Mouse (Mus musculus) embryo, embryonic 9.5 days (tissue): ENCODE data around the gene Rab11fip4.

Source experiments
- DNase-seq: peaks from one replicate; pipeline ENCODE4 v3.0.0-alpha.2; 2017; ENCODE audit errors: extremely low spot score

Rab11fip4 gene

DNA sequence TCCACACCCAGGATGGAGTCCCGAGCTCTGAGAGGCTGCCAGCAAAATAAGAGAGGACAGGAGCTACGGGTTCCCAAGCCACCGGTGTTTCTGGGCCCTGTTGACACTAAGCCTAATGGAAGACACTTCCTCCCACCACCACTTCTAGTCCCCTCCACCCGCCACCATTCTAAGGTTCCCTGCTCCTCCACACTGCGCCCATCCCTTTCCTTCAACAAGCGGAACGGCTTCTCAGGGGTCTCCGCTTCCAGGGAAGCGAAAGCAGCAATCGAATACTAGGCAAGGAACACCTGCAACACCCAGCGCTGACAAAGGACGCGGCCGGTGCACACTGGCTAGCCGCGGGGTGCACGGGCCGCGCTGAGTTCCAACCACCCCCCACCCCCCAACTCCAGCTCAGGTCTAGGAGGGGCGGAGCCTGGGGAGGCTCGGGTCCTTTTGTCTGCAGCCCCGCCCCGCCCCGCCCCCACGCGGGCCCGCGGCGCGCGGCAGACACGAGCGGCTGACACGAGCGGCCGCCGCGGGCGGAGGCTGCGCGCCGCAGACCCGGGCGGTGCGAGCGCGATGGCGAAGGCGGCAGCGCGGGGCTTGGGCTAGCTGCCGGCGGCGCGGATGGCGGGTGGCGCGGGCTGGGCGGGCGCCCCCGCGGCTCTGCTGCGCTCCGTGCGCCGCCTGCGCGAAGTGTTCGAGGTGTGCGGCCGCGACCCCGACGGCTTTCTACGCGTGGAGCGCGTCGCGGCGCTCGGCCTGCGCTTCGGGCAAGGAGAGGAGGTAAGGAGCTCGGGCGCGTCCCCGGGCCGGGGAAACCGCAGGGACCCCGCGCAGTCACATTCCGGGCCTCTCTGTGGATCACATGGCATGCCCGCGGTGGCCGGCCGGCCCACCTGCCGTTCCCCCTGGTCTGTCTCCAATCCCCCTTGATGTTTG is at the start of gene Rab11fip4:
Gene Rab11fip4, plus strand, starts transcription at position 549 of the 927 bp plus-strand sequence.
- DNase-seq, result peak; percentile 52

GRCm38 (mm10) chr11:79552622-79553021 is 38.4 kb upstream of the Rab11fip4 start:
- DNase-seq, result no peak

DNA sequence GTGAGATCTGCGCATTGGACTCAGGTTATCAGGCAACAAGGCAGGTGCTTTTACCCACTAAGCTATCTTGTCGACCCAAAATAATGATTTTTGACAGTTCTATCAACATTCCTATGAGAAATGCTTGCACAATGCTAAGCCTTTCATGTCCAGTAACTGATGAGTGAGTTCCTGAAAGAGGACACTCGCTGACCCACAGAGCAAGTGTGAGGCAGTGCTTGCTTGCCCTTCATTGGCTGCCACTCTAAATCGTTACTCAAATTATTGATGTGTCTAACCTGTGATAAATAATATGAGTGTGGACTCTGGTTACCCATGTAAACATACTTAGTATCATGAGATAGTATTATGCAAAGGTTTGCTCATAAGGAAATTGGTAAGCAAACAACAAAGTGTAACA is 30.5 kb upstream of the Rab11fip4 start:
- no peak for DNase-seq

DNA sequence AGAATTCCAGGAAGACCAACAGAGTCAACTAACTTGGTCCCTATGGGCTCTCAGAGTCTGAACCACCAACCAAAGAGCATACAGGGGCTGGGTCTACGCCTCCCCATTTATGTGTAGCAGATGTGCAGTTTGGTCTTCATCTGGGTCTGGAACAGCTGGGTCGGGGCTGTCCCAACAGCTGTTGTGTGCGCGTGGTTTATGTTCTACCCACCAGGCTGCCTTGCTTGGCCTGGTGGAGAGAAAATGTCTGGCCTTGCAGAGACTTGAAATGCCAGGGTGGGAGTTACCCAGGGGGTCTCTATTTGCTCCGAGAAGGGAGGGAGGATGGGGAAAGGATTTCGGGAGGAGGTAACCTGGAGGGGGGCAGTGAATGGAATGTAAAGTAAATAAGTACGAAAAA is 27.5 kb upstream of the Rab11fip4 start:
- DNase-seq, result no peak

GRCm38 (mm10) chr11:79566947-79567346 is 24.1 kb upstream of the Rab11fip4 start:
- DNase-seq, result no peak

DNA sequence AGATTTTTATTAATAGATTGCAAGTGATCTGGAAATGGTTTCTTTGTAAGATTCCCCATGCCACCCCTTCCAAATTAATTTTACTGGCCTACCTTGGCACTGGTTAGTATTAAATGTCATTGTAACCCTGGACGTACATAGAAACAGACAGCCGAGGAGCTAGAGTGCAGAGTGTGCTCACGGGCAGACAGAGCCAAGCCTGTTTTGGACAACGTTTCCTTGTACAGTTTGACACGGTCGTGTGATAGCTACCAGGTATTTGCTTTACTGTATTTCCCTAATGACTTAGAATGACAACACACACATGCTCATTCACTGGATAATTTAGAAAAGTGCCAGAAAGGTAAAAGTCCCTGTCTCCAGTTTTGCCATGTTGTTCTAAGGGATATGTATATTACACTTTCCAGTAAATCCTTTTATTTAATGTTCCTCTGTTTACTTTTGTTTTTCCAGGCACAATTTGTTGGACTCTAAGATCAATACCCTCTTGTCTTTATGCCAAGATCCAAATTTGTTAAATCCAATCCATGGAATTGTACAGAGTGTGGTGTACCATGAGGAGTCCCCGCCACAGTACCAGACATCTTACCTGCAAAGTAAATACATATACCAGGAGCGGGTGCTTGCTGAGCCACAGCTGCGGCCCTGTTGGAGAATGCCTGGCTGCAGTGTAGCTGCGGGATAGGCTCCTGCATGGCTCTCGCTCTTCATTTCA is 22.7 kb upstream of the Rab11fip4 start:
- no peak for DNase-seq

GRCm38 (mm10) chr11:79570319-79570718 is 20.7 kb upstream of the Rab11fip4 start:
- no peak for DNase-seq

DNA sequence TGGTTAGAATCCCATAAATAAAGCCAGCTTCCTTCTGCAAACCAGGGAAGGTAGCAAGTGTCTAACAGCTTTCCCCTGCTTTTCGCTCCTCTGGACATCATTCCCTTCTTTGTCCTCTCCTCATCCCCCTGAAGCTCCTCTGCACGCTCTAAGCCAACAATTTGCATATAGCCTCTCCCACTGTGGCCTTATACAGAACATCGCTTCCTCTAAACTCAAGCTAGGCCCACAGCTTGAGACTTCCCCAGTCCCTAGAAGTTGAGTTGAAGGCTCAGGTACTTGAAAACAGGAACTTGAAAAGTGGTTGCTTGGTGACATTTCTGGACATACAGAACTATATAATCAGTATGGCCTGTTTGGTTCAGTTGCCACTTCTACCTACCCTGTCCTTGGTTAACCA is 17.2 kb upstream of the Rab11fip4 start:
- no peak for DNase-seq

DNA sequence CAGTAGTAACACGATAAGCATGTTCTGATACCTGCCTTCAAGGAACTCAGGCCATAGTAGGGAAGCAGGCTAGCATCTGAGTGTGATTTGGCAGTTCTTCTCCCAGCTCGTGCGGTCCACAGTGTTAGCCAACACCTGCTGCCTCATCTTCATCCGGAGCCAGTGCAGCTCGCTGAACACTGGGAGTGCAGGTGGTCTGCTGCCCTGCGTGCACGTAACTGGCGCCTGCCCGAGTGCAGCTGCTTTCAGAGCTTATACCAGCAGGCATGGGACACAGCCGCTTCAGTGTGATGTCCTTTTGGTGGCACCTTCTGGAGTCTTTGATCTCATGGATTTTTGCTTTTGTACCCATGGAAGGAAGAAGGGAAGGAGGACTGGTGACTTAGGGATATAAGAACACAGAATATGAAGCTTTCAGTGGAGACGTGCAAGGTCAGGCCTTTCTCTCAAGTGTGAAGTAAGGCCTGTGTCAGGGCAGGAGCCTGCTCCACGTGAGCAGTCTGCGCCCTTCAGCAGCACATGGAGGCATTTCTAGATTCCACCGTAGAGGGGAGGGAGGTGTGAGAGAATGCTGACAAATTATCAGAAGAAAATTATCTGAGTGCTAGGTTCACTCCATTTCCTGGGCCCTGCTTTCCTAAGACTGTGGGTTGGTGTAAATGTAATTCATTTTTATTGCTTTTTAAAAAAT is 15.5 kb upstream of the Rab11fip4 start:
- no peak for DNase-seq

- DNase-seq, result peak; percentile 60
Measured at GRCm38 (mm10) chr11:79577741-79578140, 13.3 kb upstream of the Rab11fip4 start.

DNA sequence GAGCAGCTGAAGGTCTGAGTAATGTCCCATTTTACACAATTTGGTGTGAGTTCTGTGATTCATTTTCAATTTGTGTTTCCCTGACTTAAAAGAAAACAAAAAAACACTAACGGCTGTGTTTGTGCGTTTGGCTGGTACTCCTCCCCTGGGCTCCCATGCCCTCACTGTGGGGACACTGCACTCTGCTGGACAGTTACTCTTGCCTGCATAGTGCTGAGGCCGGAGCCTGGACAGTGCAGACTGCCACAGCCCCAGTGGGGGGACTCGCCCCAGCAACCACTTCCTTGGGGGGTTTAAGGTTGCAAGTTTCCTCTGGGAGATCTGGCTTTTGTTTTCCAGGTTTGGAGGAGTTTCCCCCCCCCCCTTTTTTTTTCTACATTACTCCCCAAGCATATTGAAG is 10.4 kb upstream of the Rab11fip4 start:
- DNase-seq, result no peak

- DNase-seq, result no peak
Measured at GRCm38 (mm10) chr11:79581257-79581656, 9.8 kb upstream of the Rab11fip4 start.

DNA sequence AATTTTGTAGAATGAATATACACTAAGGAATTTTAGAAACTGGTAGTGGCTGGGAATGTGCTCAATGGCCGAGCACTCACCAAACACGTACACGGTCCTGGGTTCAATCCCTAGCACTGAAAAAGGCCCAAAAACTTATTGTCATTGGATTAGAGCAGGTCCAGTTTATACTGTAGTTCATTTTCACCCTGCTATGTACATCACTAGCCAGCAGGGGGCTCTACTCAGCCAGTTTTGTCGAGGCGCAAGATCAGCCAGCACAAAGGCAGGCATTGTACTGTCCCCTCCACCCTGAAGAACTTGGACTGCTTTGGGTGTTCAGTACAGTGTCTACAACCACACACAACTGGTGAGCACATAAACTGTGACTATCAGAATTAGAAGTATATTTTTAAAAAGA is 6.8 kb upstream of the Rab11fip4 start:
- DNase-seq, result peak; percentile 70

DNA sequence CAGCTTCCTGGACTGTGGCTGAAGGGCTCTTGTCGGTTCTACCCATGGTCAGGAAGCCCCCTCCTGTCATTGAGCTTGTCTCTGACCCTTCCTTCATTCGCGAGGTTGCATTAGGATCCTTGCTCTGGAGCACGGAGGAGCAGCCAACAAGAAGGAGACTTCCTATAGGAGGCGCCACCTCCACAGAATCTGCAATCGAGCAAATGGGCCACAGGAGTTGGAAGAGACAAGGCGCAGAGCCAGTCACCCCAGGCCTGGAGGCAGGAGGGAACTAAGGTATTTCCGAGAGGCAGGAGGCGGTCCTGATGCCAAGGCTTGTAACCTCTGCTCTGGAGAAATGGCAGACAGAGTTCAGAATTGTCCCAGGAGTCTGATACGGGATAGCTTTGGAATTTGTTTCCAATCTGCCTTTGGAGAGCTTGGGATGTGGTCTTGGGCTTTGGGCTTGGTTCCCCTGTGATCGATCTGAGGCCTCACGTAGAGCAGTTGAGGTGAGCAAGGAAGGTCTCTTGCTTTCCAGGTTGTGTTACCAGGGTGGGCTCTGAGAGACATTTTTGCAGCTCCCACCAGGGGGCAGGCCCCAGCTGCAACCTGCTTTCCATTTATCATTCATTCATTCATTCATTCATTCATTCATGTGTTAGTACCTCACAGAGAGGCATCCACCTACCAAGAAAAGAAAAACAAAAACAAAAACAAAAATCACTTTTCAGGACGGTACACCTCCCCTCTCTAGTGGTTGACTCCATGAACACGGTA is 1.5 kb upstream of the Rab11fip4 start:
- peak; percentile 48 for DNase-seq

GRCm38 (mm10) chr11:79591591-79591975 is 571 bp downstream of the Rab11fip4 start:
- DNase-seq, result no peak

- peak; percentile 59 for DNase-seq
Measured at GRCm38 (mm10) chr11:79593495-79593894, 2.5 kb downstream of the Rab11fip4 start.

DNA sequence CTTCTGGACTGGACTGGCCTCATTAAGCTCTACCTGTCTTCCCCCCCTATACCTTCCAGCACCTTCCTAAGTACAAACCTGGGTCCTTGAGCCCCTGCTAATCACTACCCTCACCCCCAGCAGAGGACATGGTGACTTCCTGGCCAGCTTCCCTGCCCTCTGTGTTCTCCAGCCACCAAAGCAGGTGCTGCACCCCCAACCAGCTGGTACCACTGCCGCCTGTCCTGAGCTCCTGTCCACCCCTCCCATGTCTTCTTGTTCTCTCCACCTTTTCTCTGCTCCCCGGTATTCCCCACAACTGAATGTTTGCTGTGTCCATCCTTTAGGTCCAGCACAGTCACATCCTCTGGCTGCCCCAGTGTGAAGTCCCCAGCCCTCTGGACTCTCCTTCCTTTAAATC is 19.4 kb downstream of the Rab11fip4 start:
- DNase-seq, result no peak

DNA sequence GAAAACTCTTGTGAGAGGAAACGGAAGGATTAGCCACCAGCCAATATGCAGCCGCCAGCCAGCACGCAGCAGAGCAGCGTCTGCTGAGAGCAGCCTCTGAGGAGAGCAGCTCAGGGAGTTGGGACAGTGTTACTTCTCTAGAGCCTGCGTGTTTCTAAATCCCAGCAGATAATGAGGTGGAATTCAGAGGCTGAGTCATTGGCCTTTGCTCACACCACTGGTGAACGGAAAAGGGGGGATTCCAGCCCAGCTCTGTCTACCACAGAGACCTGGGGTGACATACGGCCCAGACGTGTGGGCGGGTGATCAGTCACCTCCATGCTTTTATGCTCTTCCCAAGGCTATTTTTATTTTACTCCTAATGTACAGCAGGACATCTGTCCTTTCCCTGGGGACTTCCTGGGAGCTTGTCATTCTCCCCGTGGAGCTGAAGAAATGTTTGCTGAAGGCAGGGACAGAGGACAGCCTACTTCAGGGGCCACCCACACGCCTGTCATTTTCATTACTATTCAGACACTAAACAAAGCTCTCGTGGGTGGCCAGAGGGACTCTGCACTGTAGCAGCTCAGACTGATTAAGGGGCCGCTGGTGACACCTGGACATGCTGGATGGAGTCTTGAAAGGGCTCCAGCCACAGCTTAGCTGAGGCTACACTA is 20.1 kb downstream of the Rab11fip4 start:
- peak; percentile 22 for DNase-seq

- no peak for DNase-seq
Measured at GRCm38 (mm10) chr11:79612046-79612600, 21.1 kb downstream of the Rab11fip4 start.

- DNase-seq, result peak; percentile 31
Measured at GRCm38 (mm10) chr11:79613084-79613483, 22.1 kb downstream of the Rab11fip4 start.

DNA sequence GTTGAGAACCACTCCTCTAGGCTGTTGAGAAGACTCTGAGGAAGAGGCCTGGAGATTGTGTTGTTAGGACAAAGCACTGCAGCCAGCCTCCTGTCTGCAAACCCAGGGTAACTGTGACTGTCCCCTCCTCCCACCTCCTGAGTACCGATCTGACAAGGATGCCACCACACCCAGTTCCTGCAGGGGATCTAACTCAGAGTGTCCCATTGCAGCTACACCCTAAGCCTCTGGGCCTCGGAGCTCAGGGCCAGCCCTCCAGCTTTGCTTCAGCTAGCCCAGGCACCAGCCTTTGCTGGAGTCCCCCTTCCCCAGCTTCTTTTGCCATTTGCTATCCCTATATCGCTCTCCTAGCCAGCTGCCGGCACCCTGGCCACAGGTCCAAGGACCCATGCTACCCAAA is 22.7 kb downstream of the Rab11fip4 start:
- DNase-seq, result no peak
